In genomic region chr16:20642161-20642560, GRCm38 (mm10) we compare ENCODE assay signal across 7 mouse cellular contexts. TPM values are rescaled to one million over a fixed set of nuclear protein-coding genes. Genes with fewer than 3 reads are reported as not detected.
A peak's percentile ranks its signal among the peaks of the same experiment; 100 is the strongest.
DNase-seq lines count a peak whose midpoint lies in the region; ATAC-seq and TF ChIP-seq lines count a peak whose summit lies in the region.

No protein-coding gene starts in this region.

- 3% methylated on average over 8 of the region's 8 CpGs for WGBS in forebrain, embryonic 15.5 days
- 2% methylated on average over 8 of the region's 8 CpGs for WGBS in hindbrain, postnatal 0 days

- TF ChIP-seq CTCF in hindbrain, postnatal 0 days (IDR thresholded peaks at IDR 0.05; ENCODE audit: low read depth): peak; percentile 85
- TF ChIP-seq CTCF in left cerebral cortex, adult 2 months (IDR thresholded peaks at IDR 0.05): peak; percentile 87

- no peak overlapping the region for H3K4me3 ChIP-seq in forebrain, embryonic 15.5 days
- H3K4me3 ChIP-seq in hindbrain, postnatal 0 days (ENCODE audit: low read length): no peak overlapping the region
- no peak overlapping the region for H3K4me3 ChIP-seq in left cerebral cortex, adult 2 months

- no peak overlapping the region for H3K27ac ChIP-seq in forebrain, embryonic 15.5 days (replicated peaks)
- H3K27ac ChIP-seq in hindbrain, postnatal 0 days: no peak overlapping the region
- H3K27ac ChIP-seq in left cerebral cortex, adult 2 months: no peak overlapping the region

- H3K9ac ChIP-seq in forebrain, embryonic 15.5 days (replicated peaks): no peak overlapping the region
- no peak overlapping the region for H3K9ac ChIP-seq in hindbrain, postnatal 0 days (replicated peaks; ENCODE audit: low read length)

- ATAC-seq in forebrain, embryonic 15.5 days (replicated peaks): peak; percentile 57
- ATAC-seq in hindbrain, postnatal 0 days: peak; percentile 66
- ATAC-seq in megakaryocyte-erythroid progenitor cell, adult 5-6 weeks (replicated peaks; ENCODE audit: low FRiP score, low TSS enrichment, poor library complexity, severe bottlenecking): peak; percentile 70; the same call in 1 of the 2 replicates

- no peak overlapping the region for H3K4me2 ChIP-seq in forebrain, embryonic 15.5 days (replicated peaks)
- H3K4me2 ChIP-seq in hindbrain, postnatal 0 days (ENCODE audit: low read depth, low read length): no peak overlapping the region

- no peaks in the 10 kb centered on the region for H3K27me3 ChIP-seq in forebrain, embryonic 15.5 days
- no peaks in the 10 kb centered on the region for H3K27me3 ChIP-seq in hindbrain, postnatal 0 days (ENCODE audit: insufficient read depth, low read length)

- DNase-seq in NIH3T3 (ENCODE audit: low read depth): peak; percentile 87
- DNase-seq in c-Kit-positive CD71-positive TER-119-positive erythroid progenitor cells, embryonic 14.5 days (ENCODE audit: low spot score): peak; percentile 36
- peak; percentile 86 for DNase-seq in hindbrain, postnatal 0 days (ENCODE audit: low spot score)
- DNase-seq in left cerebral cortex, adult 2 months (ENCODE audit: extremely low spot score in 1 of 2, low spot score in 2 of 2): peak; percentile 71 to 81
- DNase-seq in right cerebral cortex, postnatal 25 days: peak; percentile 78

- H3K9me3 ChIP-seq in forebrain, embryonic 15.5 days: no peaks in the 10 kb centered on the region
- H3K9me3 ChIP-seq in hindbrain, postnatal 0 days (ENCODE audit: low read length): no peaks in the 10 kb centered on the region

- intact Hi-C loops in left cerebral cortex, adult 2 months (cut with DNase I): loop anchor here (1.0 to 10.0 kb wide), 2 partner anchors 57 to 146 kb away; partner anchors contain the start of gene Vwa5b2

- 0 out of 2 replicates have a peak, but pooled peaks cover 5% of the 10 kb centered on the region for H3K36me3 ChIP-seq in forebrain, embryonic 15.5 days
- peaks cover 23% of the 10 kb centered on the region for H3K36me3 ChIP-seq in hindbrain, postnatal 0 days (ENCODE audit: insufficient read depth, low read length)

- H3K4me1 ChIP-seq in forebrain, embryonic 15.5 days: peaks cover 21% of the 10 kb centered on the region
- H3K4me1 ChIP-seq in hindbrain, postnatal 0 days (ENCODE audit: insufficient read depth, low read length): no peaks in the 10 kb centered on the region

RNA-seq across cellular contexts. Expression of gene Psmd2, which starts 9.3 kb away (rescaled TPM):
- 379 and 388 TPM in 2 replicates for polyA plus RNA-seq in forebrain, embryonic 15.5 days (2015; fragmentation: Nextera tagmentation; extraction: Ambion mirVana)
- total RNA-seq in hindbrain, postnatal 0 days (2014; rRNA removed): 192 and 196 TPM in 2 replicates
- polyA plus RNA-seq in hindbrain, postnatal 0 days (2015; fragmentation: Nextera tagmentation; extraction: Ambion mirVana): 308 and 314 TPM in 2 replicates
- total RNA-seq in left cerebral cortex, adult 2 months (2021): 100 to 1,000 TPM; 218 to 233 TPM
- total RNA-seq in megakaryocyte-erythroid progenitor cell, adult 5-6 weeks (2014; fragmentation: Nextera tagmentation): 234 and 246 TPM in 2 replicates
- 233 and 271 TPM in 2 replicates for total RNA-seq in megakaryocyte-erythroid progenitor cell, adult 5-6 weeks (2017)

RNA-seq across cellular contexts. Expression of gene Ece2, which starts 12.5 kb away (rescaled TPM):
- polyA plus RNA-seq in forebrain, embryonic 15.5 days (2015; fragmentation: Nextera tagmentation; extraction: Ambion mirVana): 11.9 and 12.7 TPM in 2 replicates
- 14.7 and 24.6 TPM in 2 replicates for total RNA-seq in hindbrain, postnatal 0 days (2014; rRNA removed)
- 16.0 and 16.6 TPM in 2 replicates for polyA plus RNA-seq in hindbrain, postnatal 0 days (2015; fragmentation: Nextera tagmentation; extraction: Ambion mirVana)
- 10 to 100 TPM; 24.7 to 28.9 TPM for total RNA-seq in left cerebral cortex, adult 2 months (2021)
- not detected in 2 replicates for total RNA-seq in megakaryocyte-erythroid progenitor cell, adult 5-6 weeks (2014; fragmentation: Nextera tagmentation)
- not detected in 2 replicates for total RNA-seq in megakaryocyte-erythroid progenitor cell, adult 5-6 weeks (2017)

RNA-seq across cellular contexts. Expression of gene Camk2n2, which starts 21.1 kb away (rescaled TPM):
- polyA plus RNA-seq in forebrain, embryonic 15.5 days (2015; fragmentation: Nextera tagmentation; extraction: Ambion mirVana): 19.2 and 20.9 TPM in 2 replicates
- total RNA-seq in hindbrain, postnatal 0 days (2014; rRNA removed): 70.2 and 82.9 TPM in 2 replicates
- polyA plus RNA-seq in hindbrain, postnatal 0 days (2015; fragmentation: Nextera tagmentation; extraction: Ambion mirVana): 84.7 and 85.7 TPM in 2 replicates
- total RNA-seq in left cerebral cortex, adult 2 months (2021): 100 to 1,000 TPM; 178 to 192 TPM
- total RNA-seq in megakaryocyte-erythroid progenitor cell, adult 5-6 weeks (2014; fragmentation: Nextera tagmentation): not detected in 2 replicates
- not detected in 2 replicates for total RNA-seq in megakaryocyte-erythroid progenitor cell, adult 5-6 weeks (2017)

RNA-seq across cellular contexts. Expression of gene Eif4g1, which starts 26.0 kb away (rescaled TPM):
- polyA plus RNA-seq in forebrain, embryonic 15.5 days (2015; fragmentation: Nextera tagmentation; extraction: Ambion mirVana): 137 and 140 TPM in 2 replicates
- 424 and 428 TPM in 2 replicates for total RNA-seq in hindbrain, postnatal 0 days (2014; rRNA removed)
- polyA plus RNA-seq in hindbrain, postnatal 0 days (2015; fragmentation: Nextera tagmentation; extraction: Ambion mirVana): 115 and 124 TPM in 2 replicates
- 100 to 1,000 TPM; 278 to 283 TPM for total RNA-seq in left cerebral cortex, adult 2 months (2021)
- total RNA-seq in megakaryocyte-erythroid progenitor cell, adult 5-6 weeks (2014; fragmentation: Nextera tagmentation): 287 and 336 TPM in 2 replicates
- 332 and 405 TPM in 2 replicates for total RNA-seq in megakaryocyte-erythroid progenitor cell, adult 5-6 weeks (2017)

RNA-seq across cellular contexts. Expression of gene Alg3, which starts 30.6 kb away (rescaled TPM):
- 30.5 and 34.0 TPM in 2 replicates for polyA plus RNA-seq in forebrain, embryonic 15.5 days (2015; fragmentation: Nextera tagmentation; extraction: Ambion mirVana)
- total RNA-seq in hindbrain, postnatal 0 days (2014; rRNA removed): 34.8 and 38.9 TPM in 2 replicates
- 35.5 and 36.5 TPM in 2 replicates for polyA plus RNA-seq in hindbrain, postnatal 0 days (2015; fragmentation: Nextera tagmentation; extraction: Ambion mirVana)
- 10 to 100 TPM; 11.8 to 12.2 TPM for total RNA-seq in left cerebral cortex, adult 2 months (2021)
- 28.7 and 36.6 TPM in 2 replicates for total RNA-seq in megakaryocyte-erythroid progenitor cell, adult 5-6 weeks (2014; fragmentation: Nextera tagmentation)
- total RNA-seq in megakaryocyte-erythroid progenitor cell, adult 5-6 weeks (2017): 24.3 and 33.1 TPM in 2 replicates

Comparison
In these comparisons a context has a peak if more than half of its experiments do, and no peak if none do; other contexts are left out.
1. DNase-seq: peak in every context shown above with its lines; median percentile 87 in NIH3T3; 86 in hindbrain, postnatal 0 days; 78 in right cerebral cortex, postnatal 25 days; 76 in left cerebral cortex, adult 2 months; 36 in c-Kit-positive CD71-positive TER-119-positive erythroid progenitor cells, embryonic 14.5 days.
2. RNA of gene Ece2, which starts 12.5 kb away (total RNA-seq): 24.7 to 28.9 TPM in left cerebral cortex, adult 2 months and 14.7 to 24.6 TPM in hindbrain, postnatal 0 days; not detected in megakaryocyte-erythroid progenitor cell, adult 5-6 weeks; every median in the first group is over 10 times any median in the second.
3. RNA of gene Camk2n2, which starts 21.1 kb away (total RNA-seq): 178 to 192 TPM in left cerebral cortex, adult 2 months and 70.2 to 82.9 TPM in hindbrain, postnatal 0 days; not detected in megakaryocyte-erythroid progenitor cell, adult 5-6 weeks; every median in the first group is over 10 times any median in the second.
4. Peak in every context shown above with its lines, with median percentiles within 50 percentile points of each other: ATAC-seq.